Mouse (Mus musculus): Measurements from ENCODE around the gene Gpat3. TPM values are rescaled to one million over a fixed set of nuclear protein-coding genes. Genes with fewer than 3 reads are reported as not detected.
A peak's percentile ranks its signal among the peaks of the same experiment; 100 is the strongest.

Gpat3 gene
- polyA plus RNA-seq, 1 experiment, result 28.4 TPM

DNA sequence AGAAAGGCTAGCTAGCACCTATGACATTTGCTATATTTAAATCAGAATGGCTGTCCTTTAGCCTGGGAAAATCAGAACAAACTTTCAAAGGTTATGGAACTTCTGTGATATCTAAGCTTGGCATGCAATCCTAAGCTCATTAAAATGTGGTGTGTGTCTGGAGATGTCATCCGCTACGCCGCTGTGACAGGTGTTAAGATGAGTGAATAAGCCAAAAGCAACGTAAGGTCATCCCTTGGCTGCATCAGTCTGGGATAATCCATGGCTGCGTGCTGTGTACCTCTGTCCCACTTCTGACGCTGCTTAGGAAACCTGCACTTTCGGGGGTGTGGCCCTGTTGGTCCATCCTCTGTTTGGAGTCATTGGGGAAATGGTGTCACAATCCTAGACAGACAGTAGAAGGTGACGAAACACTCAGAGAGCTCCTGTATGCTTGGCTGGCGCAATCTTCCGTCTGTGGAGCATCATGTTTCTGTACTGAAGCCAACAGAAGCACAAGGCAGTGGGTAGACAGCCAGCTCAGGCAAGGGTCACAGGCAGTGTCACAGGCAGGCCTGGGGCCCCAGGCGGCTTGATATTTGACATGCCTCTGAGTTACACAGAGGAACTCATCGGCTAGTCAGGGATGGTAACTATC is 15.0 kb downstream of the Gpat3 start:
- H3K27ac ChIP-seq (ENCODE audit: insufficient read depth, low read depth, low read length), result peak overlapping the region; percentile 88
- H3K4me3 ChIP-seq (ENCODE audit: low read depth, low read length), result no peak overlapping the region
- no peaks in the 10 kb centered on the region for H3K27me3 ChIP-seq (ENCODE audit: control insufficient read depth, insufficient read depth, low read length)
- TF ChIP-seq CTCF (IDR thresholded peaks at IDR 0.05; ENCODE audit: extremely low read depth, insufficient read length, insufficient replicate concordance, low read depth, low read length) (no peak), POLR2A (IDR thresholded peaks at IDR 0.05; ENCODE audit: low read depth, low read length) (no peak)
- H3K4me1 ChIP-seq (ENCODE audit: control insufficient read depth, insufficient read depth, insufficient read length, low read length), result peaks cover 32% of the 10 kb centered on the region
- H3K36me3 ChIP-seq (ENCODE audit: control insufficient read depth, insufficient read depth, low read length), result peaks cover 9% of the 10 kb centered on the region
- 45% methylated on average over 12 of the region's 12 CpGs for WGBS

DNA sequence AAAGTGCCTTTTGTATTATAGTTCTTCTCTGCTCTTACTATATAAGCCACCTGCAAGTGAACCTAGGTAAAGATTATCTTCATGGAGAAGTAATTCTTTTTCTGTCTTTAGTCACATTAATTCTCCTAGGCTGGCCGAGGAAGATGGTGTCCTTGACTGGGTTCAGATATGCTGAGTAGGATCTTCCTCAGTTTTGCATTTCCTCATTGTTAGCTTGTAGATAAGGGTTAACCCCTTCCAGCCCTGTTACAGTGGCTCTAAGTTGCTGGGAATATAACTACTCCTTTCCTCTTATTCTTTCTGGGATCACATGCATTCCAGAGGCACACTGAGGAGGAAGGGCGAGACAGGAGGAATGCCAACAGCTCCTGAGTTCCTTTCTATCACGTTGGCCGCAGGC is 15.6 kb downstream of the Gpat3 start:
- no peak overlapping the region for H3K4me3 ChIP-seq (ENCODE audit: low read depth, low read length)
- H3K4me1 ChIP-seq (ENCODE audit: control insufficient read depth, insufficient read depth, insufficient read length, low read length), result peaks cover 36% of the 10 kb centered on the region
- peaks cover 9% of the 10 kb centered on the region for H3K36me3 ChIP-seq (ENCODE audit: control insufficient read depth, insufficient read depth, low read length)
- no peak for TF ChIP-seq CTCF (IDR thresholded peaks at IDR 0.05; ENCODE audit: extremely low read depth, insufficient read length, insufficient replicate concordance, low read depth, low read length)
- TF ChIP-seq POLR2A (IDR thresholded peaks at IDR 0.05; ENCODE audit: low read depth, low read length), result no peak
- no peaks in the 10 kb centered on the region for H3K27me3 ChIP-seq (ENCODE audit: control insufficient read depth, insufficient read depth, low read length)
- peak overlapping the region; percentile 88 for H3K27ac ChIP-seq (ENCODE audit: insufficient read depth, low read depth, low read length)
- 46% methylated on average over 4 of the region's 4 CpGs for WGBS

DNA sequence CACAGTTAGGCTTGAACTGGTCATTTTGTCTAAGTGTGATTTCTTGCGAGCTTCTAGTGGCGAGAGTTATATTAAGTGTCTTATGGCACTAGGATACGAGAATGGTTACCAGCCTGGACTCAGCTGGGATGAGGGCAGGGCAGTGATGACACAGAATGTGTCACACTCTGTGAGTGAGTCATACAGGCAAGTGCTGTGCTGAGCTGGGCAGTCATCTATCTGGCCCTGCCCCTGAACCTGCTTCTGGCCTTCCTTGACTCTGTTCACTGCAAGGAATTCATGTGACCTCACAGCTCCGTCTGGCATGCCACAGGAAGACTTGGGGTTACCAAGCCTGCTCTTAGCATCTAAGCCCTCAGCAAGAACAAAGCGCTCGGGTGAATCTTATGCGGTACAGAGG is 16.3 kb downstream of the Gpat3 start:
- Histone ChIP-seq H3K27me3 (ENCODE audit: control insufficient read depth, insufficient read depth, low read length) (no peaks in the 10 kb centered on the region), H3K4me1 (ENCODE audit: control insufficient read depth, insufficient read depth, insufficient read length, low read length) (peaks cover 36% of the 10 kb centered on the region), H3K27ac (ENCODE audit: insufficient read depth, low read depth, low read length) (peak overlapping the region; percentile 88), H3K4me3 (ENCODE audit: low read depth, low read length) (no peak overlapping the region), H3K36me3 (ENCODE audit: control insufficient read depth, insufficient read depth, low read length) (peaks cover 5% of the 10 kb centered on the region)
- 72% methylated on average over 7 of the region's 7 CpGs for WGBS
- TF ChIP-seq POLR2A (IDR thresholded peaks at IDR 0.05; ENCODE audit: low read depth, low read length) (no peak), CTCF (IDR thresholded peaks at IDR 0.05; ENCODE audit: extremely low read depth, insufficient read length, insufficient replicate concordance, low read depth, low read length) (no peak)

DNA sequence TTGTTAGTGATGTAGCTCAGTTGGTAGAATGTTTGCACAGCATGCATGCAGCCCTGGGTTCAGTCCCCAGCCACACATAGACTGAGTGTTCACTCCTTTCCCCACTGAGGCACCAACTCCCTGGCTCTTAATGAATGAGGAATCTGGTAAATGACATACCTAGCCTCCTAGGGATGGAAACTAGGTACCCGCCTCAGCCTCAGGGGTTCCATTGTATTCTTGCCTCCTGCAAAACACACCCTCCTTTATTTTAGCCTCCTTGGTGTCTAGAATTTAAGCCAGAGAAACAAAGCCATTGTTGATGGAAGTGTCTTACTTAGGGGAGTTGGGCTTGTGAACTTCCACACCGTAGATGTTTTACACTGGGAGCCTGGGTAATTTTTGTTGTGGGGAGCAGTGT is 17.6 kb downstream of the Gpat3 start:
- TF ChIP-seq POLR2A (IDR thresholded peaks at IDR 0.05; ENCODE audit: low read depth, low read length) (no peak), CTCF (IDR thresholded peaks at IDR 0.05; ENCODE audit: extremely low read depth, insufficient read length, insufficient replicate concordance, low read depth, low read length) (no peak)
- Histone ChIP-seq H3K4me3 (ENCODE audit: low read depth, low read length) (no peak overlapping the region), H3K27me3 (ENCODE audit: control insufficient read depth, insufficient read depth, low read length) (no peaks in the 10 kb centered on the region), H3K4me1 (ENCODE audit: control insufficient read depth, insufficient read depth, insufficient read length, low read length) (peaks cover 37% of the 10 kb centered on the region), H3K27ac (ENCODE audit: insufficient read depth, low read depth, low read length) (no peak overlapping the region; the same call in 1 of the 2 replicates), H3K36me3 (ENCODE audit: control insufficient read depth, insufficient read depth, low read length) (no peaks in the 10 kb centered on the region)
- 92% methylated on average over 2 of the region's 2 CpGs for WGBS

DNA sequence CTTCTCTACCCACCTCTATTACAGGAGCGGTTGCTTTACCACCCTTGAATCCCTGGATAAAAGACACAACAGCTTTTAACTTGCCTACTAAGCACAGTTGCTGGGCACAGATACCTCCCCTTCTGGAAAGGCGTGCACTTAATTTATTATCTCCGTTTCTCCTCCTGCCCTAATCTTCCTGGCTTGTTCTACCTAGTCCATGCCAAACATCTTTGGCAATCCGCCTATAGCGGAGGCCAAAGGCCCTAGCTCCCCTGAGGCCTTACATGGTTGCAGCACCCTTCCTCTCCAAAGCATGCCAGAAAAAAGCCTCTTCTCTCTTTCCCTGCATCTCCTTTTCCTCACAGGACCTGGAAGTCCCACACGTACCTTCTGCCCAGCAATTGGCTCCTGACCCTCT is 18.9 kb downstream of the Gpat3 start:
- no peak overlapping the region; the same call in 1 of the 2 replicates for H3K4me3 ChIP-seq (ENCODE audit: low read depth, low read length)
- H3K27me3 ChIP-seq (ENCODE audit: control insufficient read depth, insufficient read depth, low read length), result no peaks in the 10 kb centered on the region
- H3K4me1 ChIP-seq (ENCODE audit: control insufficient read depth, insufficient read depth, insufficient read length, low read length), result peaks cover 33% of the 10 kb centered on the region
- no peak for TF ChIP-seq CTCF (IDR thresholded peaks at IDR 0.05; ENCODE audit: extremely low read depth, insufficient read length, insufficient replicate concordance, low read depth, low read length)
- no peak for TF ChIP-seq POLR2A (IDR thresholded peaks at IDR 0.05; ENCODE audit: low read depth, low read length)
- WGBS, result 24% methylated on average over 6 of the region's 6 CpGs
- peak overlapping the region; percentile 90 for H3K27ac ChIP-seq (ENCODE audit: insufficient read depth, low read depth, low read length)
- H3K36me3 ChIP-seq (ENCODE audit: control insufficient read depth, insufficient read depth, low read length), result no peaks in the 10 kb centered on the region

DNA sequence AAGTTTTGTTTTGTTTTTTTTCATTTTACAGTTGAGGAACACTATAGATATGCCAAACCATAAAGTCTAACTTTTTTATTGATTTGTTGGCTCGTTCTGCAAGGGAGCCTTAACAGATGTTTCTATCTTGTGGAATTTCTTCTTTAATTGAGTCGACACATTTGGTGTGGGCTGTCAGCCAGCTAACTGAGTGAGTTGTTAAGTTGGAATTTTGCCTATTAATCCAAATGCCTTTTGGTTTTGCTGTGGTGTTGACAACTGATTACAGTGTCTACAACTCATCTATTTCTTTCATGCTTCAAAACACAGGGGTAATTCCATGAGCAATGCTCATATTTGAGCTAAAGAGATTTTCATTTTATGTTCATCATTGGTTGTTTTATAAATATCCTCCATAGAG is 20.7 kb downstream of the Gpat3 start:
- no peak for TF ChIP-seq CTCF (IDR thresholded peaks at IDR 0.05; ENCODE audit: extremely low read depth, insufficient read length, insufficient replicate concordance, low read depth, low read length)
- no peak for TF ChIP-seq POLR2A (IDR thresholded peaks at IDR 0.05; ENCODE audit: low read depth, low read length)
- 13% methylated on average over 2 of the region's 2 CpGs for WGBS

DNA sequence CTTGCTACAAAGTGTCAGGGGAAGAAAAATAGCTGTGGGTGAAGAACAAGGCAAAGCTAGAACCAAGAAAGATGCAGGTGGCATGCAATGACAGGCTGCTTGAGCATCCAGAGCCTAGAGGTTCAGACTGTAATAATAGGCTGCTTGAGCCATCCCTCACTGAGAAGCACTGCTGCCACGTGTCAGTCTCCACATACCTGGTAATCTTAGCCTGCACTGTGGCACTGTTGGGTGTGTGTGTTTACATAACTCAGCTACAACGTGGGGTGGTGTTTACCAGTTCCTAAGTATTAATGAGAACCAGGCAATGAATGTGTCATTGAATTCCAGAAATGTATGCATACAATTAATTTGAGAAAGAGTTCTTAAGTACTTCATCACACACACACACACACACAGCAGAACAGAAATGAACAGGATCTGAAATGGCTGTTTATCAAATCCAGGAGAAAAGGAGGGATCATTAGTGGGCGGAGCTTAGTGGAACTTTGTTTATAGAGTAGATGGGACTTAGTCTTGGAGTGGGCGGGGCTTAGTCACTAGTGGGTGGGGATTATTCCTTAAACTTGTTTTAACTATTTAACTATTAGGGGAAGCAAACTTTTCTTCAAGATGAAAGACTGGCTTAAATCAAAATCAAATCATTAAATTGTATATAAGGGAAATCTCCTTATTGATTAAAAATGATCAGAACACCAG is 23.8 kb downstream of the Gpat3 start:
- Histone ChIP-seq H3K27ac (ENCODE audit: insufficient read depth, low read depth, low read length) (peak overlapping the region; percentile 39), H3K4me1 (ENCODE audit: control insufficient read depth, insufficient read depth, insufficient read length, low read length) (peaks cover 14% of the 10 kb centered on the region), H3K4me3 (ENCODE audit: low read depth, low read length) (no peak overlapping the region), H3K27me3 (ENCODE audit: control insufficient read depth, insufficient read depth, low read length) (no peaks in the 10 kb centered on the region), H3K36me3 (ENCODE audit: control insufficient read depth, insufficient read depth, low read length) (peaks cover 3% of the 10 kb centered on the region)
- TF ChIP-seq CTCF (IDR thresholded peaks at IDR 0.05; ENCODE audit: extremely low read depth, insufficient read length, insufficient replicate concordance, low read depth, low read length) (no peak), POLR2A (IDR thresholded peaks at IDR 0.05; ENCODE audit: low read depth, low read length) (no peak)
- WGBS, result 43% methylated on average over 4 of the region's 4 CpGs

More for the DNA sequence above, 20.7 kb downstream of the Gpat3 start:
- Histone ChIP-seq H3K27me3 (ENCODE audit: control insufficient read depth, insufficient read depth, low read length) (no peaks in the 10 kb centered on the region), H3K36me3 (ENCODE audit: control insufficient read depth, insufficient read depth, low read length) (peaks cover 3% of the 10 kb centered on the region), H3K4me1 (ENCODE audit: control insufficient read depth, insufficient read depth, insufficient read length, low read length) (peaks cover 26% of the 10 kb centered on the region), H3K4me3 (ENCODE audit: low read depth, low read length) (no peak overlapping the region), H3K27ac (ENCODE audit: insufficient read depth, low read depth, low read length) (peak overlapping the region; percentile 70; the same call in 1 of the 2 replicates)
